Mouse (Mus musculus): ENCODE measurements around the gene Olfr918.
A peak's percentile ranks its signal among the peaks of the same experiment; 100 is the strongest.

Olfr918 gene

DNA sequence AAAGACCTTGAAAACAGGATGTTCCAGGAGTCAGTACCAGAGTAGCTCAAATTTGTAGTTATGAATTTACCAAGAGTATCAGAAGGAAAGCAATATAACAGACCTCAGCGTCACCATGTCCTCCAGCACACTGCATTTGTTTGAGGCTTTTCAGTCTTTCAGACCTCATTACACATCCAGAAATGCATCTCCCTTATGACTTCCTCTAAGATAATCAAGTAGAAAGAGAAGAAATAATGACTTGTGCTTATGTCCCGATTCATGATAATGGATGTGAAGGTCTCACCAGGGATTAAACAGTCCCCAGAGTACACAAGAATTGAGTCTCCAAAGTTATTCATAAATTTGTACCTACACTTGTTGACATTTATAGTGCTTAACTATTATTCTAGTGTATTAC, at the start of gene Olfr918:
Gene Olfr918, minus strand, starts transcription at position 101 of the 400 bp plus-strand sequence.
- DNase-seq = no peak

DNA sequence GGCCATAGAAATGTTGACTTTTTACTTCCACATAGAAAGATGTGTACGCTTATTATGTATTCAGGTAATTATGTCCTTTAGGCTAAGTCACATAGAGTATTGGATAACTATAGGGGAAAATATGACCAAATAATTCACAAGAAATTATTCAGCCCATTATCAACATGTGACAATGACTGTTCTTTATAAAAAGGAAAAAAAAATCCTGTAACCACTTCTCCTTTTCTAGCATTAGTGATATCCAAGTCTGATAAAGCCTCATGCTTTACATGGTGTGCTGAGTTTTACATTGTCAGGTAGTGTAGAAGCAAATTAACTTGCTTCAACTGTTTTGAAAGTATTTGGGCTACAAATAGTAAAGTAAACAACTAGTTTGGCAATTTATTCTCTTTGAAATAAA, 49.6 kb upstream of the Olfr918 start:
- DNase-seq = no peak

DNA sequence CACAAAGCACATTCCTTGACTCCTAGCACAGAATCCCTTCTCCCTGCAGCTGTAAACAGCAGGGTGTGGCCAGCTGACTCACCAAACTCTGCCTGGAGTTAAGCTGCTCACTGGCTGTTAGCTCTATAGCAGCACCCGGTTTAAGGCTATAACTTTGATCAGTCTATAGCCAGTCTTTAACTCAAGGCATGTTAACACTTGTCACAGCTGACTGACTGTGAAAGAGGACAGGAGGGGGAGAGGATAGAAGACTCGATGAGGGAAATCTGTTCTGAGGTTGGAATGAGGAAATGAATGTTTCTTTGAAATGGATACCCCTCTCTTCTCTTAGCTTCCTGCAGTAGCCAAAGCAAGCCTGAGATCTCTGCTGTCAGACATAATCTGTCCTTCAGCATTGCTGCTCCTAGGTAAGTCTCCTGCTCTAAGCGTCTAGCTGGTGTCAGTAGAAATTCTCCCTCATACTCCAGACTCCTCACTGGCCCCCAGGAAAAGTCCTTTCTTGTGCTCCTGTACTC, 44.6 kb upstream of the Olfr918 start:
- DNase-seq = no peak

DNA sequence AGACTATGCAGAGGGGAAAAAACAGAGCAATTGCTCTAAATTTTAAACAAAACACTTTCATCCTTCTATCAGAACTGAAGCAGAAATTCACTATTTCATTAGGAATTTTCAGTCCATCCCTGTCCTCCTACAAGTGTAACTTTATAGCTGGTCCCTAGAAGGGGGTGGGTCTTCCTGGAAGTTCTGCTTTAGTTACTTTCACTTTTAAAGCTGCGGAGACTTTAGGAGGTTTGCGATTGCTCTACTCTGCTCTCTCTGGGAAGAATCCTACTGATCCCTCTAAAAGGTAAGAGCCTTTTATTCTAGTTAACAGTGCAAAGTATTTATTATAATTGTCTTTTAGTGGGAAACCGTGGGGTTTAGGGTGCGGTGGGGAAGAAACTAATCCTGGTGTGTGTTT, 43.7 kb upstream of the Olfr918 start, which contains the start of gene Vwa5a:
Gene Vwa5a, plus strand, starts transcription at position 167 of the 400 bp plus-strand sequence.
- peak; percentile 36 to 52 for DNase-seq

DNA sequence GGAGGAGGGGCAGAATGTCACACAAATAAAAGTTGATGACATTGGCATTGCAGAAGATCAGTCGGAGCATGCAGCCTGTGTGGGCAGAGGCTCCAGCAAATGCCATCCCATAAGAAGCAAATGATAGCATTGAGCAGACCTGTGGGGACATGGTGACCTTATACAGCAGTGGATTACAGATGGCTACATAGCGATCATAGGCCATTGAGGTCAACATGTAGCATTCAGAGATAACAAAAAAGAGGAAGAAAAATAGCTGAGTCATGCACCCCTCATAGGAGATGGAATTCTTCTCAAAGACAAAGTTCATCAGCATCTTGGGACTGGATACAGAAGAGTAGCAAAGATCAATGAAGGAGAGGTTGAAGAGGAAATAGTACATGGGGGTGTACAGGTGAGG, 1.5 kb downstream of the Olfr918 start:
- DNase-seq = no peak

DNA sequence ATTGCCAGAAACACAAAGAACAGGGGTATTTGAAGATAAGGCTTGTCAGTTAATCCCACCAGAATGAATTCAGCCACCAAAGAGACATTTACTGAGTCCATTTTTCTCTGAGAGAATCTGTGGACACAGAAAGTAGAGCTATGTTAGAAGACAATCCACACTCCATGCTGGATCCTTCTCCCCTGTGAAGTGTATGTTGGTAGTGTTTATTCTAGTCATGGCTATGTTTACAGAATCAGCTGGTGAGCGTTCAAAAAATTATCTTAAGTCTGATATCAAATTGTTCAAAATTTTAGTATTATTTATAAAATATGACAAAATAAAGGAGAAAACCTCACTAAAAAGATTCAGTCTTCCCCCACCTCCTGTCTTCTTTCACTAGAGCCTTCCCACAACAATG, 8.7 kb downstream of the Olfr918 start, which contains the start of gene Olfr917:
Gene Olfr917, minus strand, starts transcription at position 101 of the 400 bp plus-strand sequence.
- no peak for DNase-seq

DNA sequence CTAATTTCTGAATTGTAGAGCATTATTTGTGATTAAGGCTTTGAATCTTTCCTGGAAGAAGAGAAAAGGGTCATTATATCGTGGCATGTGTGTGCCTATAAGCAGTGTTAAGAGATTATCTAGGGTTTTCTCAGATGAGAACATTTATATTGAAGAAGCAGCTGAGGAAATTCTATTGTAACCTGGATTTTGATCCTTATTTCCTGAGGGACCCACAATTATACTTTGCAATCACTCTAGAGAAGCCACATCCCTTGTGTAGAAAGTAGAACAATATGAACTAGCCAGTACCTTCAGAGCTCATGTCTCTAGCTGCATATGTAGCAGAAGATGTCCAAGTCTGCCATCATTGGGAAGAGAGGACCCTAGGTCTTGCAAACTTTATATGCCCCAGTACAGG, 14.6 kb downstream of the Olfr918 start, which contains the start of gene Olfr916:
Gene Olfr916, minus strand, starts transcription at position 101 of the 400 bp plus-strand sequence.
- no peak for DNase-seq

DNA sequence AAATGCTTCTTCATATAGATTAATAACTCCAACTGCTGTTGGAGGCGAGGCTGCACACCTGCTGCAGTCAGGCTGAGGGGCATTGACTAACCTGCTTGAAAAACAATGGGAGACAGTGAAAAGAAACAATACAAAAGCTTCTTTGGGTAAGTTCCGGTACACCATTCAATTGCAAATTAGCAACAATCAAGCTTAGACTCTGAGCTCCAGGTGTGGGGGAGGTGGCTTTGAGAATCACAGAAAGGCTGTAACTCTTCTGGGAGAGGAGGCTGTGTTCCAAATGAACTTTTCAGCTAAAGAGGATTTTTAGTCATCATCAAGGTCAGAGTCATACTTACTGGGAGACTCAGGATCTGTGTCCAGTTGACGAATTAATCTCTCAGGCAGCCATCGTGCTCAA, 42.0 kb downstream of the Olfr918 start:
- no peak for DNase-seq

Measured in kidney, adult 8-10 months (tissue).